Mouse (Mus musculus) erythroblast, embryonic 14.5 days (primary cell): ENCODE data around the gene Cdkn1a.

Source experiments
- GATA1 ChIP-seq: IDR thresholded peaks from 2 replicates; pipeline ENCODE4 v1.6.1; 2012; ENCODE audit warnings: low read length, inconsistent platforms, mixed read lengths
- TAL1 ChIP-seq: IDR thresholded peaks from 3 replicates; pipeline ENCODE4 v1.6.1; 2012; ENCODE audit warnings: low read length, inconsistent platforms, mixed read lengths

DNA sequence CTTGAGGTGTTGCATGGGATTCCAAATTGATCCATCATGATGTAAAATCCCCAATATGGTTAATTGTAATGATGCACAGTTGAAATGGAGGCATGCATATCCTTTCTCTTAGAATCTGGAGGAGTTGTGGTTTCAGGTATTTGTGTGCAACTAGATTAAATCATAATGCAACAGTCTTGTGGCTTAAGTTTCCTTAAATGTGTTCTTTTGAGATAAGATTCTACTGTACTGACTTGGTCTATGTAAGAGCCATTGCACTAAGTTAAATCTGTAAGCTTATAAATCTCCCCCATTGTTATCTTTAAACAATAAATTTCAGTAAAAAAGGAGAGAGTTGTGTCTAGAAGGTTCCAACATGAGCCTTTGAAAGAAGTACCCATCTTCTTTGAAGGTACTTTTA is 48.2 kb upstream of the Cdkn1a start:
- TF ChIP-seq TAL1 (no peak), GATA1 (no peak)
